Mouse (Mus musculus): ENCODE data around the gene Glrx5. TPM values are rescaled to one million over a fixed set of nuclear protein-coding genes. Genes with fewer than 3 reads are reported as not detected.
A peak's percentile ranks its signal among the peaks of the same experiment; 100 is the strongest.

Gene Glrx5
- total RNA-seq, 1 experiment from 2014 or later = 235 TPM

DNA sequence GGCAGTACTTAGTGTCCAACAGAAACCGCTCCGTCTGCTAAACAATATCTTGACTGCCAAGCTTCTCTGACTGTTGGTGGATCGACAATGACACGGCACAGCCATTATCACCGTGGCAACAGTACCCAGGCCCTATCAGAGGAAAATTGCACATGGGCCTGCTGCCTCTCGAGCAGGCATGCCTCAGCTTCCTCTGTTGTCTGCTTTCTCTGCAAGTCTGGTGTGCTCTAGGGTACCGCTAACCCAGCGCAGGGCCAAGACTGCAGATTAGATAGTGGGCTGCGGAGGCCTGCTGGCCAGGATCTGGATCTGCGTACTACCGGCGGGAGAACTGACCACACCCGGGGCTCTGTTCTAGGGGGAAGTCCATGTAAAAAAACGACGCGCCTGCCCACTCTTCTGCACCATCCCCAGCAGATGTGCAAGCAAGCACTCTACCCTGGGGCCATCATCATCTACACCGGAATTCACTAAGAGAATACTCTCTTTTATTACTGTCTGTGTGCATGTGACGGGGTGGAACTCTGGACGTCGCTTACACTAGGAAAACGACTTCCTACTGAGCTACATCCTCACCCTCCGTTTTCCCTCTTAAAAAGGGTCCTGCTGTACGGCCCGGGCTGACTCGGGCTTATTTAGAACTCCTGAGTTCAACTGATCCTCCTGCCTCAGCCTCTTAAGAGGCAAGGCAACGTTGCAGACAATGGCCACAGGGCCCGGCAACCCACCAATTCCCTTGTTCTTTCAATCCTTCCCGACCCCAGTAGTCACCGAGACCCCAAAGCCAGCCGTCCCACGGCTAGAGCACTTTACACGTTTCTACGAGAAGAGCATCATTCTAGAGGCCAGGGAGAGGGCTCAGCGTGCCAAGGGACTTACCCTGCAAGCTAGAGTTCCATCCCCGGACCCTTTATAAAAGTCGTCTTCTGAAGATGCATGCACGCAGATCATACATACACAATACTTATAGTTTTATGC, 1.1 kb upstream of the Glrx5 start:
- DNase-seq = no peak

DNA sequence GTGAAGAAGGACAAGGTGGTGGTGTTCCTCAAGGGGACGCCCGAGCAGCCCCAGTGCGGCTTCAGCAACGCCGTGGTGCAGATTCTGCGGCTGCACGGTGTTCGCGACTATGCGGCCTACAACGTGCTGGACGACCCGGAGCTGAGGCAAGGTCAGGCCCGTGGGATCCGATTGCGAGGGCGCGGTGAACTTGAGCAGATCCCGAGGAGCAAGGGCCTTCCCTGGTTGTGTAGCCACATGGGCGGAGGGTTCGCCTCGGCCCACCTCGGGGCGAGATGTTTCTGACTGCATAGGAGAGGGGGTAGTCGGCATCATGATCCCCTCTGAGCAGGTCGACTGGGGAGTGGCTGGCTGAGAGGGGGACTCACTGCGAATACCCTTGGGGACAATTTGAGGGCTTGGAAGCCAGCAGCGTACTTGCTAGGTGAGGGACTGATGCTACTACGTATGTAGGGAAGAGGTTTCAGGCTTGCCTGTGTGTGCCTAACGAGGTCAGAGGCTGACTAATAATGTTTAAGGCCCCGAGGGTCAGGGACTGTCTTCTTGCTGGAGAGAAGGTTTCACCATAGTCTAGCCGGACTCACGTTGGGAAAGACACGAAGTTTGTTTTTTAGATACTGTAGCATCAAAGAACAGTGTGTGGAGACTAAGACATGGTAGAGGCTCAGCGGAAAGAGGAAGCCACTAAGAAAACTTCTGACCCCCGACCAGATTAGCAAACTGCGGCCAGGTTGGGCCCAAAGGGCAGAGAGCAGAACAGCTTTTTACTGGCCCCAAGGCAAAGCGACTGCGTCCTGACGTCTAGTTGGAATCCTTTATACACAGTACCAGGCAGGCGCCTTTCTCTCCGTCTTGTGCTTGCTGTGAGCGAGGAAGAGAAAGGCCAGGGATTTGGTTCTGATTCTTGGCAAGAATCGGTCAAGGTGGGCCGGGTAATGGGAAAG, 616 bp downstream of the Glrx5 start:
- no peak for DNase-seq

GRCm38 (mm10) chr12:105034130-105034769, 1.8 kb downstream of the Glrx5 start:
- DNase-seq = no peak

GRCm38 (mm10) chr12:105038211-105038610, 5.7 kb downstream of the Glrx5 start:
- no peak for DNase-seq

DNA sequence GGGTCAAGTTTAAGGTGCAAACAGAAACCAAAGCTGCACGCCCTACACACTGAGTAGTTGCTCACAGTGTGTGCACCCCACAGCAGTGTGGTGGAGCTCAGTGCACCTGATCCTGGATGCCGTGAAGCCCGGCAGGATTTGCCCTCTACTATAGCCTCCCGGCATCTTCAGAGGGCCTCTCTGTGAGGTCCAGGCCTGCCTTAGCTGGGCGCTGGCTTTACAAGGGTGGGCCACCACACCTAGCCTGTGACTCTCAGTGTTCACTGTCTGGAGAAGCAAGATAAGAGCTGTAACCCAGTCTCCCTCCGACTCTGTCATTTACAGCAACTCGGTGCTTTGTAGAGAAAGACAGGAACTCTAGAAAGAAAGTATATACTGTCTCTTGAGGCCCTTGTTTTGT, 6.4 kb downstream of the Glrx5 start:
- DNase-seq = no peak

- peak; percentile 67 for DNase-seq
Observed at GRCm38 (mm10) chr12:105039578-105040289, 7.2 kb downstream of the Glrx5 start.

DNA sequence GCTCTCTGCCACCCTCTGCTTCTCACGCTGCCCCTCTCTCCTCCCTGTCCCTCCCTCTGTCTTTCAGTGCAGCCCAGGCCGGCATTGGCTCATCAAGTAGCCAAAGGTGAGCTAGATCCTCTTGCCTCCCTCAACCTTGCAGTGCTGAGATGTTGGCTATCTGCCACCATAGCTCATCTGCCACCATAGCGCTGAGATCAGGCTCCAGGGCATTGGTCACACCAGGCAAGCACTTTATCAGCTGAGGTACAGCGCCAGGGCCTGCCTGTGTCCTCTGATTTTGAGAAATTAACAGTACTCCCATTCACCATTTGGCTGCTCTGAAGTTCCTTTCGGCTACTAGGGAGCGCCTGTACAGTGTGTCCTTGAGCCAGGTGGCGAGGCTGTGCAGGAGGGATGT, 8.5 kb downstream of the Glrx5 start:
- no peak for DNase-seq

- DNase-seq = no peak
Observed at GRCm38 (mm10) chr12:105043081-105043480, 10.6 kb downstream of the Glrx5 start.

DNA sequence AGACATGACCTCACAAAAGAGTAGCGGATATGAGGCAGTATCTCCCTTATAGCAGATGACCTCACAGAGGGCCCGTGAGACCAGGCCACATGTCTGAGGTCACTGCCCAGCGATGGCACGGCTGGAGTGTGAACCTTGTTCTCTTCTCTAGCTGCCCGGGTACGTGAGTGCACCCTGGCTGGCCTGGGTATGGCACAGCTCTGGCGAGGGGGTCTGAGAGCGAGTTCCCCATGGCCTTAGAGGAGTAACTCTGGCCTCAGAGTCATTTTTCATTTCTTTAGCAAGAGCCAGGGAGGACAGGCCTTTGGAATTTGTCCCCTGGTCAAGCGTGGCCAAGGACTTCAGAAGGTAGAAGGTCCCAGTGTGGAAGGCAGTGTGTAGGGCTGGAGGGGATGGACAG, 12.3 kb downstream of the Glrx5 start:
- DNase-seq = no peak

- DNase-seq = no peak
Observed at GRCm38 (mm10) chr12:105048301-105048863, 15.9 kb downstream of the Glrx5 start.

DNA sequence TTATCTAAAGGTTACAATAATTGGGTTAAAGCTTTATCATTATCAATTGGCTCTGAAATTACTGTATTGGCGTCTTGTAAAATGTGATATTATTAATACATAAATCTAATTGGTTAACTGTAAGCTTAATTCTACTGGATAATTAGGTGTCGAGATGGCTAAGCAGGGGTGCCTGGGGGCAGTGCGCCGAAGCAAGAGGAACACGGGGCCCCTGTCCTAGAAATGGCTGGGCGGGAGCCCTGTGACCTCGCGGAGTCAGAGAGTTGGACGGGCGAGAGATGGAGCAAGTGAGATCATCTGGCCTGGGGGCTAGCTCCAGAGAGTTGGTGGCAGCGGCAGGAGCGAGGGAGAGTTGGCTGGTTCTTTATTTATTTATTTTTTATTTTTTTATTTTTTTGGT, 17.3 kb downstream of the Glrx5 start:
- DNase-seq = no peak

GRCm38 (mm10) chr12:105050898-105051297, 18.4 kb downstream of the Glrx5 start:
- no peak for DNase-seq

DNA sequence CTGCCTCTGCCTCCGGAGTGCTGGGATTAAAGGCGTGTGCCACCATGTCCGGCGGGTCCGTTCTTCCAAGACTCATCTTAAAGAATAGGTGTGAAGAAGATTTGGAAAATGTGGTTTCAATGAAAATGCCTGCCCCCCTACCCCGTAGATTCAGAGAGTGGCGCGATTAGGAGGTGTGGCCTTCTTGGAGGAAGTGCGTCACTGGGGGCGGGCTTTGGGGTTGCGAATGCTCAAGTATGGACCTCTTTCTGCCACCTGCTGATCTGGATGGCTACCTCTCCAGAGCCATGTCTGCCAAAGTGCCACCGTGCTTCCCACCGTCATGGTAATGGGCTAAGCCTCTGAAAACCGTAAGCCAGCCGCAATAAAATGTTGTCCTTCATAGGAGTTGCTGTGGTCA, 21.6 kb downstream of the Glrx5 start:
- no peak for DNase-seq

GRCm38 (mm10) chr12:105055308-105055707, 22.8 kb downstream of the Glrx5 start:
- DNase-seq = no peak

GRCm38 (mm10) chr12:105060006-105060405, 27.5 kb downstream of the Glrx5 start:
- no peak for DNase-seq

DNA sequence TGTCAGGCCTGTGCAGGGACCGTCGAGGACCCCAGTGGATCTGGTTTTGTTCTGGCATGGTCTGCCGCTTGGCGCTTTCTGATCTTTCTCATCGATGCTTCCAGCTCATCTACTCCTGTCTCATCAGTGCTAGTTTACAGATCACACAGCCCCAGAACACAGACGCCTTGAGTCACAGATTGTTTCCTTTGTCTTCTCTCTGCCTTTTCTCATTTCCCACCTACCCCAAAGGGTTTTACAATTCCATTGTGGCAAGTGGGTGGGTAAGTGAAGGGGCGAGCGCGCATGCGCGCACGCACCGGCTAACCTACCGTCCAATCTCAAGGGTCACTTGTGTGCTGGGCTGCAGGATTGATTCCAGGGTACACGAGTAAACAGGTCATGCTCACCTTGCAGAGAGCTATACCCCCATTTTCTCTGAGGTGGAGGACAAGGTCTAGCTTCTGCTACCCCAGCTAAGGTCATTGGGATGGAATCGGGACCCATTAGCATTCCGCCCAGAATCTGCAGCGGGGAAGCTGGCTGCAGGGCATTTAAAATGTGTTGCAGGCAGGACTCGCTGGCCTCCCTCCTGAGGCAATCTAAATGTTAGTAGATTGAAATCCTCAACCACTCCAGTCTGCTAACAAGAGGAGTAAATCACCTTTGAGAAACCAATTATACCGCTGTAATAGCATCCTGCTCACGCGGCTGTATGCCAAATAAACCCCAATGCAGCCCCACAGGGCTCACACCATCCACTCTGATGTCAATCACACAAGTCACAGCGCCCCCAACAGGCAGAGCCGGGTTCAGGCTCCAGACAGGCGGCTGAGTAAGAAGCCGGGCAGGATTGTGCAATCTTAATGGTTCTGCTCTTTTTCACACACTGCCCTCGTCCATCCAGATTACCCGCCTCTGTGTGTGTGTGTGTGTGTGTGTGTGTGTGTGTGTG, 31.0 kb downstream of the Glrx5 start:
- no peak for DNase-seq

DNA sequence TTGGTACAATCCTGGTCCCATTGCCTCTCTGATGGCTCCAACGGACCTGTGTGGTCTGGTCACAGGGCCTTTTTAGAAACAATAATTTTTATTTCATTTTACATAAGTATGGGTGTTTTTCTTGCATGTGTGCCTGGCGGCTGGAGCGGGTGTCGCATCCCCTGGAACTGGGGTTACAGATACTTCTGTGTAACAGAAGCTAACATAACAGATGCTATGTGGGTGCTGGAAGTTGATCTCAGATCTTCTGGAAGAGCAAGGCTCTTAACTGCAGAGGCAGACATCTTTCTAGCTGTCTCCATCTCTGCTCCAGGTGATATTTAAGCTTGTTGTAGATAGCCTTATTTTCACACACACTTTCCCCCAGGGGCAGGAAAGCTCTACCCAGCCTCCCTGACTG, 31.7 kb downstream of the Glrx5 start:
- DNase-seq = no peak

DNA sequence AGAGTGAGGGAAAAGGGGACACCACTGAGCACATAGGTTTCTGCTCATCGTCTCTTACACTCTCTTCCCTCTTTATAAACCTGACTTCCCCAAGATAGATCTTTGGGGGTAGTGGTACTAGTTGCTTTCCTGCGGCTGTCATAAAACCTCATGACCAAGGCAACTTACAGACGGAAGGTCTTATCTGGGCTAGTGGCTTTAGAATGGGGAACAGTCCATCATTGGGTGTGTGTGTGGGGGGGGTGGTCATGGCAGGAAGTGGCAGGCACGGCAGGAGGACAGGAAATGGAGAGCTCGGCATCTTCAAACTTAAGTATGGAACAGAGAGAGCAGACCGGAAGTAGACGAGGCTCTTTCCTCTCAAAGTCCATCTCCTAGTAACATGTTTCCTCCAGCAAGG, 32.6 kb downstream of the Glrx5 start:
- DNase-seq = no peak

DNA sequence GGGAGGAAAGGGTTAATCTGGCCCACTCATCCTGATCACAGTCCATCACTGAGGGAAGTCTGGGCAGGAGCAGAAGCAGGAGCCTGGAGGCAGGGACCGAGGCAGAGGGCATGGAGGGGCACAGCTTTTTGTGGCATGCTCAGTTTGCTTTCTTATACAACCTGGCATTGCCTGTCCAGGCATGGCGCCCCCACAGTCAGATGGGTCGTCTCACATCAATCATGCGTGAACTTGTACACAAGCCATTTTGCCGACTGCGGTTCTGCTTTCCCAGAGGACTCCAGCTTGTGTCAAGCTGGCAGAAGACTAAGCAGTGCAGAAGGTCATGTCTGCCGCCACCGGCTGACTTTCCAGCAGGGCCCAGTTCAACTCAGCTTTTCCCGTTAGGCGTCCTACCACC, 34.0 kb downstream of the Glrx5 start:
- DNase-seq = no peak

- DNase-seq = no peak
Observed at GRCm38 (mm10) chr12:105068911-105069310, 36.4 kb downstream of the Glrx5 start.

All from adrenal gland, postnatal 25 days (tissue).